Mouse (Mus musculus): Measurements from ENCODE around the gene Cmtm8. TPM values are rescaled to one million over a fixed set of nuclear protein-coding genes. Genes with fewer than 3 reads are reported as not detected.

The Cmtm8 gene
- polyA plus RNA-seq, 1 experiment from 2014 or later = 8.1 TPM

DNA sequence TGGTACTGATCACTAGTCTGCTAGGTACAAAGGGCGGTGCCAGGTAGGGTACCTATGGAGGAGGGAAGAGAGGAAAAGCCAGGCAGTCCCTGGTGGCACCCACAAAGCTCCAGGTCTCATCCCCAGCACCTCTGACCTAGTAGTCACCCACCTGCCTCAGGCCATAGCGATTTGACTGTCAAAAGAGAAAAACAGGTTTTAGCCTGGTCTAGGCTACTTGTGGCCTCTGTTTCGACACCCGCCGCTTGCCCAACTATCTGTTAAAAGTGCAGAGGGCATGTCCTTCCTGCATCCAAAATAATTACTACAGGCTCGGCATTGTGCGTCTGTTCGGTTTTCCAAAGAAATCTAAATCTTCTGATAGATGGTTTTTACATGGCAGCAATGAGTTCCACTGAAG lies 14.3 kb downstream of the Cmtm8 start:
- no peak overlapping the region for H3K27ac ChIP-seq (ENCODE audit: low read depth, low read length)
- no peaks in the 10 kb centered on the region for H3K9me3 ChIP-seq (ENCODE audit: control insufficient read depth, low read length)
- no peaks in the 10 kb centered on the region for H3K27me3 ChIP-seq (ENCODE audit: control insufficient read depth, insufficient read depth, low read length)
- no peak overlapping the region for H3K4me3 ChIP-seq (ENCODE audit: low read depth, low read length)
- H3K9ac ChIP-seq (replicated peaks; ENCODE audit: low read depth, low read length) = no peak overlapping the region
- no peak for ATAC-seq (ENCODE audit: low read depth)
- H3K36me3 ChIP-seq (ENCODE audit: control insufficient read depth, insufficient read depth, low read length) = no peaks in the 10 kb centered on the region
- 84% methylated on average over 8 of the region's 8 CpGs for WGBS
- no peaks in the 10 kb centered on the region for H3K4me1 ChIP-seq (ENCODE audit: control insufficient read depth, insufficient read depth, low read length)
- no peak overlapping the region for H3K4me2 ChIP-seq (ENCODE audit: low read depth, low read length)

GRCm38 (mm10) chr9:114828377-114828776 lies 15.6 kb downstream of the Cmtm8 start:
- Histone ChIP-seq H3K9me3 (ENCODE audit: control insufficient read depth, low read length) (no peaks in the 10 kb centered on the region), H3K27me3 (ENCODE audit: control insufficient read depth, insufficient read depth, low read length) (no peaks in the 10 kb centered on the region), H3K4me3 (ENCODE audit: low read depth, low read length) (no peak overlapping the region), H3K9ac (replicated peaks; ENCODE audit: low read depth, low read length) (no peak overlapping the region), H3K36me3 (ENCODE audit: control insufficient read depth, insufficient read depth, low read length) (no peaks in the 10 kb centered on the region), H3K4me2 (ENCODE audit: low read depth, low read length) (no peak overlapping the region), H3K27ac (ENCODE audit: low read depth, low read length) (no peak overlapping the region), H3K4me1 (ENCODE audit: control insufficient read depth, insufficient read depth, low read length) (no peaks in the 10 kb centered on the region)
- 98% methylated on average over 6 of the region's 6 CpGs for WGBS
- no peak for ATAC-seq (ENCODE audit: low read depth)

DNA sequence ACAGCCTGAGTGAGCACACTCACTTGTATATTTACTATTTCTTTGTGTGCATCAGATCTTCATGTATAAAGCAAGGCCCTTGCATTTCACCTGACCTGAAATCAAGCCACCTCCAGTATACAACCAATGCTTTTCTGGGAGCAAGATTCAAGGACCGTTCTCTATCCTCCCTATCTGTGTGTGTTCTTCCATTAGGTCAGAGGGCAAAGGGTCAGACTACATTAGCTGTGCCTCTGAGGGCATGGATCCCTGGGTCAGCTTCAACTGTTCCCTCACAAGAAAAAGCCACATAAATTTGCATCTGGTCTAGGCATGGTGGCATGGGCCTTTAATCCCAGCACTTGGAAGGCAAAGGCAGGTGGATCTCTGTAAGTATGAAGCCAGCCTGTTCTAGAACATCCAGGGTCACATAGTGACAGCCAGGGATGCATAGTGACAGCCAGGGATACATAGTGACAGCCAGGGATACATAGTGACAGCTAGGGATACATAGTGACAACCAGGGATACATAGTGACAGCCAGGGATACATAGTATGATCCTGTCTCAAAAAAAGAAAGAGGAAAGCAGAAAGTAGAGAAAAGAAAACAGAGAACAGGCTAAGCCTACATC lies 16.6 kb downstream of the Cmtm8 start:
- H3K27me3 ChIP-seq (ENCODE audit: control insufficient read depth, insufficient read depth, low read length) = no peaks in the 10 kb centered on the region
- H3K4me1 ChIP-seq (ENCODE audit: control insufficient read depth, insufficient read depth, low read length) = no peaks in the 10 kb centered on the region

DNA sequence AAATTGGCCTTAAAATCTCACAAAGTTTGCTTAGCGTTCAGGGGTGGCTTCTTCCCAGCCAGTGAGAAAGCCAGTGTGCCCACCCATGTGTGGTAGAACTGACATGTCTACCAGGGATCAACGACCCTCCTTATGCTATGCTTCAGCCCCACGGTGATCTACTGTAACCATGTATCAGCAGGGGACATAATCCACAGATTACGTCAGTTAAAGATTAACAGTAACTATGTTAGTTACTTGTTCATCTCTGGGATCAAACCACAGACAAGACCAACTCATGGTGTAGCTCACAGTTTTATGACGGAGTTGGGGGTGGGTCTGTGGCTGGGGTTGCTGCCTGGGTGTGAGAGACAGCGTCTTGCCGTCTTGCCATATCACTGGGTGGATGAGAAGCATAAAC lies 19.8 kb downstream of the Cmtm8 start:
- whole genome bisulfite sequencing = 93% methylated on average over 7 of the region's 7 CpGs
- Histone ChIP-seq H3K9me3 (ENCODE audit: control insufficient read depth, low read length) (no peaks in the 10 kb centered on the region), H3K36me3 (ENCODE audit: control insufficient read depth, insufficient read depth, low read length) (no peaks in the 10 kb centered on the region), H3K27me3 (ENCODE audit: control insufficient read depth, insufficient read depth, low read length) (no peaks in the 10 kb centered on the region), H3K27ac (ENCODE audit: low read depth, low read length) (no peak overlapping the region), H3K4me2 (ENCODE audit: low read depth, low read length) (no peak overlapping the region), H3K4me3 (ENCODE audit: low read depth, low read length) (no peak overlapping the region), H3K9ac (replicated peaks; ENCODE audit: low read depth, low read length) (no peak overlapping the region), H3K4me1 (ENCODE audit: control insufficient read depth, insufficient read depth, low read length) (no peaks in the 10 kb centered on the region)
- ATAC-seq (ENCODE audit: low read depth) = no peak

More for the DNA sequence above, 16.6 kb downstream of the Cmtm8 start:
- Histone ChIP-seq H3K9me3 (ENCODE audit: control insufficient read depth, low read length) (no peaks in the 10 kb centered on the region), H3K9ac (replicated peaks; ENCODE audit: low read depth, low read length) (no peak overlapping the region), H3K4me2 (ENCODE audit: low read depth, low read length) (no peak overlapping the region), H3K4me3 (ENCODE audit: low read depth, low read length) (no peak overlapping the region), H3K36me3 (ENCODE audit: control insufficient read depth, insufficient read depth, low read length) (no peaks in the 10 kb centered on the region), H3K27ac (ENCODE audit: low read depth, low read length) (no peak overlapping the region)
- 52% methylated on average over 1 of the region's 1 CpGs for WGBS
- no peak for ATAC-seq (ENCODE audit: low read depth)

DNA sequence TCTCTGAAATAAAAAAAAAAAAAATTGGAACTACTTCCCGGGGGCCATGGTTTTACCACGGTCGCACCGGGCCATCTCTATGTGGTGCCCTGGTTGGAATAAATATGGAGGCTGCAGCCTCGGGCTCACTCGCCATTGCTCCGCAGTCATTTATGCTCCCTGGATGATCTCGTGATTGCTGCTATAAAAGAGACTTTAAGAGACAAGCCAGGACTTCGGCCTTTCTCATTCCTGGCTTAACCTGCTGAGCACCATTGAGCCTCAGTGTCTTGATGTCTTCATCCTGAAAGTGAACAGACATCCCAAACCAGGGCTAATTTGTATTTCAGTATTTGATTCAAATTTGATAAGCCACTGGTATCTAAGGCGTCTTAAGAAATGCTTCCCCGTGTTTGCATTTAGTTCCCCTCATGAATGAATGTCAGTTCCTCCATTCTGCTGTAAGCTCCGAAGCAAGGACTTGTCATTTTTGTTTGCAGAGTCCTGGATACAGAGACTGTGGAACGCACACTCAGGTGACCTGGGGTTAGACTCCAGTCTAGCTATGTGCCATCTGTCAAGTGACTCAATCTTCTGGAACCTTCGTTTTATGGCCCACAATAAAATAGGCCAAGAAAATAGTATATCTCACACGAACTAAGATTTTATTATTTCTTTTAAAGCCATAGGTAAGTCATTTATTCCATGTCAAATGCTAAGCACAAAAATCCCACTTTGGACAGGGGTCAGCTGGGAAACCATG lies 22.2 kb downstream of the Cmtm8 start:
- no peak for ATAC-seq (ENCODE audit: low read depth)
- H3K36me3 ChIP-seq (ENCODE audit: control insufficient read depth, insufficient read depth, low read length) = no peaks in the 10 kb centered on the region
- no peak overlapping the region for H3K4me3 ChIP-seq (ENCODE audit: low read depth, low read length)
- no peaks in the 10 kb centered on the region for H3K9me3 ChIP-seq (ENCODE audit: control insufficient read depth, low read length)
- no peaks in the 10 kb centered on the region for H3K27me3 ChIP-seq (ENCODE audit: control insufficient read depth, insufficient read depth, low read length)
- WGBS = 58% methylated on average over 15 of the region's 15 CpGs
- H3K4me1 ChIP-seq (ENCODE audit: control insufficient read depth, insufficient read depth, low read length) = no peaks in the 10 kb centered on the region
- H3K27ac ChIP-seq (ENCODE audit: low read depth, low read length) = no peak overlapping the region
- no peak overlapping the region for H3K4me2 ChIP-seq (ENCODE audit: low read depth, low read length)
- no peak overlapping the region for H3K9ac ChIP-seq (replicated peaks; ENCODE audit: low read depth, low read length)

- no peaks in the 10 kb centered on the region for H3K27me3 ChIP-seq (ENCODE audit: control insufficient read depth, insufficient read depth, low read length)
Measured at GRCm38 (mm10) chr9:114818918-114819317, 25.0 kb downstream of the Cmtm8 start.

DNA sequence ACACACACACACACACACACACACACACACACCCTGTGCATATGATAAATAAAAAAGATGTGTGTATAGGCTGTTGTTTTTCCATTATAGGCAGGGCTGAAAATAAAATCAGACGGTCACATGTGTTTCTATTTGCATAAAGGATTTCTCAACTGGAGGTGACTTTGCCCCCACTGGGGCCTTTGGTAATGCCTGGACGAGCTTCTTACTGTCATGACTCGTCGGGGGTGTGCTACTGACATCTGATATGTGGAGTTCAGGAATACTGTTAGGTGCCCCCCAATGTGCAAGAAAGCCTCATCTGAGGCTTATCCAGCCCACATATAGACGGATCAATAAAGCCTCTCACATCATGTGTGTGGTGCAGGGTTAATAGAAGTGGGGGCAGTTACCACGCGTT lies 26.9 kb downstream of the Cmtm8 start:
- no peaks in the 10 kb centered on the region for H3K9me3 ChIP-seq (ENCODE audit: control insufficient read depth, low read length)
- no peaks in the 10 kb centered on the region for H3K27me3 ChIP-seq (ENCODE audit: control insufficient read depth, insufficient read depth, low read length)
- WGBS = 66% methylated on average over 7 of the region's 7 CpGs
- no peak overlapping the region for H3K4me2 ChIP-seq (ENCODE audit: low read depth, low read length)
- no peak overlapping the region for H3K9ac ChIP-seq (replicated peaks; ENCODE audit: low read depth, low read length)
- no peaks in the 10 kb centered on the region for H3K36me3 ChIP-seq (ENCODE audit: control insufficient read depth, insufficient read depth, low read length)
- H3K4me3 ChIP-seq (ENCODE audit: low read depth, low read length) = no peak overlapping the region
- H3K27ac ChIP-seq (ENCODE audit: low read depth, low read length) = no peak overlapping the region
- no peaks in the 10 kb centered on the region for H3K4me1 ChIP-seq (ENCODE audit: control insufficient read depth, insufficient read depth, low read length)
- ATAC-seq (ENCODE audit: low read depth) = no peak

More at GRCm38 (mm10) chr9:114818918-114819317, 25.0 kb downstream of the Cmtm8 start:
- Histone ChIP-seq H3K4me2 (ENCODE audit: low read depth, low read length) (no peak overlapping the region), H3K9ac (replicated peaks; ENCODE audit: low read depth, low read length) (no peak overlapping the region), H3K27ac (ENCODE audit: low read depth, low read length) (no peak overlapping the region), H3K9me3 (ENCODE audit: control insufficient read depth, low read length) (no peaks in the 10 kb centered on the region), H3K4me3 (ENCODE audit: low read depth, low read length) (no peak overlapping the region), H3K36me3 (ENCODE audit: control insufficient read depth, insufficient read depth, low read length) (no peaks in the 10 kb centered on the region), H3K4me1 (ENCODE audit: control insufficient read depth, insufficient read depth, low read length) (no peaks in the 10 kb centered on the region)
- no peak for ATAC-seq (ENCODE audit: low read depth)
- 78% methylated on average over 3 of the region's 3 CpGs for WGBS

GRCm38 (mm10) chr9:114816121-114816520 lies 27.8 kb downstream of the Cmtm8 start:
- Histone ChIP-seq H3K27me3 (ENCODE audit: control insufficient read depth, insufficient read depth, low read length) (no peaks in the 10 kb centered on the region), H3K4me3 (ENCODE audit: low read depth, low read length) (no peak overlapping the region), H3K9ac (replicated peaks; ENCODE audit: low read depth, low read length) (no peak overlapping the region), H3K9me3 (ENCODE audit: control insufficient read depth, low read length) (no peaks in the 10 kb centered on the region), H3K4me1 (ENCODE audit: control insufficient read depth, insufficient read depth, low read length) (no peaks in the 10 kb centered on the region), H3K36me3 (ENCODE audit: control insufficient read depth, insufficient read depth, low read length) (no peaks in the 10 kb centered on the region), H3K4me2 (ENCODE audit: low read depth, low read length) (no peak overlapping the region), H3K27ac (ENCODE audit: low read depth, low read length) (no peak overlapping the region)
- 98% methylated on average over 7 of the region's 7 CpGs for WGBS
- ATAC-seq (ENCODE audit: low read depth) = no peak

DNA sequence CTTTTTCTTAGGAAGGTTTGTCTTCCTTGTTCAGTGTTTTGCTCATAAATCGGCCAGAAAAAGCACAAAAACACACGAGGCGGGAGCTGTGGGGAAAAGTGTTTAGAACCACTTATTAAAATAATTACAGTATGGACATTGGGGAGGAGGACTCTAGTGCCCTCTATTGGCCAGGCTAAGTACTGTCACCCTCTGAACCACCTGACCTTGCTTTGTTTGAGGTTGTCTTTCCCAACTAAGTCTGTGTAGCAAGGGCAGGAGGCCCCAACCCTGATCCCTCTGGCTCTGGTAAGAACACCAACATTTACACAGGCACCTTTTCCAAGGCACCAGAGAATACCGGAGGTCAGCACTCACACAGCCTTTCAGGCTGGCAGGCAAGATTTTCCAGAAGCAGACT lies 28.6 kb downstream of the Cmtm8 start:
- Histone ChIP-seq H3K9ac (replicated peaks; ENCODE audit: low read depth, low read length) (no peak overlapping the region), H3K27ac (ENCODE audit: low read depth, low read length) (no peak overlapping the region), H3K4me1 (ENCODE audit: control insufficient read depth, insufficient read depth, low read length) (no peaks in the 10 kb centered on the region), H3K9me3 (ENCODE audit: control insufficient read depth, low read length) (no peaks in the 10 kb centered on the region), H3K27me3 (ENCODE audit: control insufficient read depth, insufficient read depth, low read length) (no peaks in the 10 kb centered on the region), H3K36me3 (ENCODE audit: control insufficient read depth, insufficient read depth, low read length) (no peaks in the 10 kb centered on the region), H3K4me2 (ENCODE audit: low read depth, low read length) (no peak overlapping the region), H3K4me3 (ENCODE audit: low read depth, low read length) (no peak overlapping the region)
- 87% methylated on average over 4 of the region's 4 CpGs for WGBS
- no peak for ATAC-seq (ENCODE audit: low read depth)
